23 mouse cellular contexts compared by ENCODE assay signal in the genomic region with DNA sequence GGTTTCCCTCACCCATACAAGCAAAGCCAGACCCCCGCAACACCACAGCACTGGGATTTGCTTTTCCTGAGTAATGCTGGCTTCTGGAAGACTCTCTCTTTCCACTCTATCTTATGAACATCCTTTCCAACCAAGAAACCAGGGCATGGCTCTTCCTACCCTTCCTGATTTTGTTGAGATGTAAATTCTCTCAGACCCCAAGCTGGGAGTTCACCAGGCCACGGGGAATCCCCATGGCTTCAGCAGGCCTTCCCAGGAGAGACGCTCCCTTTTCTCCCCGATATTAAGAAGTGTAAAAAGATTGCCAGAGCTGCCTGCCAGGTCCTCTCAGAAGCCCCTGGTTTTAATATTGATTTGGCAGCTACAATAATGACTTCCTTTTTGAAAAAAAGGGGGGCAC.
DNase-seq lines count a peak whose midpoint lies in the region; ATAC-seq and TF ChIP-seq lines count a peak whose summit lies in the region.
"Had no signal": no experiment of that assay in that cellular context is flagged by ENCODE, and none has a peak within 500 bp of the region (broad histone marks: within the 10 kb centered on the region; RNA-seq: fewer than 3 reads in every experiment).

No protein-coding gene starts in this region.

- no peak for TF ChIP-seq CTCF in E14TG2a.4 (conservative IDR thresholded peaks at IDR 0.05; ENCODE audit: low read length)

- peak; percentile 67 for DNase-seq in R1 (ENCODE audit: low read depth, low spot score)
- no peak for DNase-seq in embryonic facial prominence, embryonic 10.5 days (ENCODE audit: low spot score)
- no peak for DNase-seq in left cerebral cortex, adult 8-10 months (ENCODE audit: low spot score in 2 of 2)
- DNase-seq: adrenal gland, adult 8-10 months; adrenal gland, postnatal 14 days; adrenal gland, postnatal 36 days; B cell, adult 2 months; cerebellum, adult 11-12 months; cerebellum, adult 2 months; cerebellum, adult 9-10 months; cerebellum, postnatal 25 days; forebrain, postnatal 0 days had no signal

- H3K36me3 ChIP-seq in E14TG2a.4 (ENCODE audit: insufficient read depth, low read length) = no peaks in the 10 kb centered on the region
- H3K36me3 ChIP-seq in embryonic facial prominence, embryonic 10.5 days (replicated peaks) = no peaks in the 10 kb centered on the region
- no peaks in the 10 kb centered on the region for H3K36me3 ChIP-seq in heart, embryonic 12.5 days
- H3K36me3 ChIP-seq: embryonic facial prominence, embryonic 12.5 days; forebrain, embryonic 15.5 days; G1E had no signal

- H3K27me3 ChIP-seq in E14TG2a.4 (ENCODE audit: insufficient read depth, low read length) = peaks cover 52% of the 10 kb centered on the region
- H3K27me3 ChIP-seq in embryonic facial prominence, embryonic 10.5 days (replicated peaks; ENCODE audit: low read depth, poor library complexity, severe bottlenecking) = peaks cover 52% of the 10 kb centered on the region
- H3K27me3 ChIP-seq in heart, embryonic 12.5 days (replicated peaks) = peaks cover 22% of the 10 kb centered on the region
- H3K27me3 ChIP-seq: CH12.LX; forebrain, embryonic 15.5 days had no signal

- no peak overlapping the region for H3K4me2 ChIP-seq in heart, embryonic 12.5 days
- H3K4me2 ChIP-seq: embryonic facial prominence, embryonic 12.5 days; forebrain, embryonic 13.5 days; forebrain, embryonic 15.5 days had no signal

- ATAC-seq in heart, embryonic 12.5 days (ENCODE audit: insufficient number of reproducible peaks, low FRiP score) = no peak
- no peak for ATAC-seq in inflammation-experienced regulatory T-cells, adult 6 months
- ATAC-seq: activated CD4-positive, CD25-positive, alpha-beta regulatory T cell, adult 4 months; CD4-positive, CD25-positive, alpha-beta regulatory T cell, adult 4 months; forebrain, embryonic 13.5 days; forebrain, embryonic 15.5 days; forebrain, postnatal 0 days; Patski had no signal

- 0 out of 2 replicates have a peak overlapping the region, but pooled peaks have one; percentile 1 for H3K4me3 ChIP-seq in E14TG2a.4 (replicated peaks; ENCODE audit: low read length)
- no peak overlapping the region for H3K4me3 ChIP-seq in embryonic facial prominence, embryonic 10.5 days
- no peak overlapping the region for H3K4me3 ChIP-seq in heart, embryonic 12.5 days
- H3K4me3 ChIP-seq: embryonic facial prominence, embryonic 12.5 days; forebrain, embryonic 13.5 days; forebrain, embryonic 15.5 days had no signal

- WGBS in embryonic facial prominence, embryonic 10.5 days = 29% methylated on average over 4 of the region's 4 CpGs
- WGBS in heart, embryonic 12.5 days = 46% methylated on average over 4 of the region's 4 CpGs

- no peaks in the 10 kb centered on the region for H3K9me3 ChIP-seq in E14TG2a.4 (ENCODE audit: low read length)
- no peaks in the 10 kb centered on the region for H3K9me3 ChIP-seq in embryonic facial prominence, embryonic 10.5 days
- H3K9me3 ChIP-seq in heart, embryonic 12.5 days (replicated peaks) = no peaks in the 10 kb centered on the region
- H3K9me3 ChIP-seq: embryonic facial prominence, embryonic 12.5 days; forebrain, embryonic 13.5 days; forebrain, embryonic 15.5 days had no signal

- H3K9ac ChIP-seq in heart, embryonic 12.5 days = no peak overlapping the region
- H3K9ac ChIP-seq: embryonic facial prominence, embryonic 12.5 days; forebrain, embryonic 13.5 days; forebrain, embryonic 15.5 days; forebrain, postnatal 0 days had no signal

- peak overlapping the region; percentile 35; the same call in 1 of the 2 replicates for H3K27ac ChIP-seq in embryonic facial prominence, embryonic 10.5 days (replicated peaks)
- no peak overlapping the region for H3K27ac ChIP-seq in heart, embryonic 12.5 days (ENCODE audit: poor library complexity, severe bottlenecking)
- H3K27ac ChIP-seq: embryonic facial prominence, embryonic 12.5 days; forebrain, embryonic 13.5 days; forebrain, embryonic 15.5 days had no signal

- peaks cover 21% of the 10 kb centered on the region for H3K4me1 ChIP-seq in E14TG2a.4 (replicated peaks; ENCODE audit: low read depth, low read length)
- peaks cover 18% of the 10 kb centered on the region for H3K4me1 ChIP-seq in embryonic facial prominence, embryonic 10.5 days
- peaks cover 16% of the 10 kb centered on the region; the same call in 1 of the 2 replicates for H3K4me1 ChIP-seq in heart, embryonic 12.5 days (replicated peaks)
- H3K4me1 ChIP-seq: forebrain, embryonic 13.5 days; forebrain, embryonic 15.5 days had no signal
